Mouse (Mus musculus): ENCODE results near the gene Mplkip. TPM values are rescaled to one million over a fixed set of nuclear protein-coding genes. Genes with fewer than 3 reads are reported as not detected.

Mplkip gene
- polyA plus RNA-seq (2015; fragmentation: Illumina TruSeq; extraction: RNeasy Lipid Tissue Mini Kit (QIAGEN cat#74804); ENCODE audit: low read depth, low replicate concordance) = 19.0 TPM

DNA sequence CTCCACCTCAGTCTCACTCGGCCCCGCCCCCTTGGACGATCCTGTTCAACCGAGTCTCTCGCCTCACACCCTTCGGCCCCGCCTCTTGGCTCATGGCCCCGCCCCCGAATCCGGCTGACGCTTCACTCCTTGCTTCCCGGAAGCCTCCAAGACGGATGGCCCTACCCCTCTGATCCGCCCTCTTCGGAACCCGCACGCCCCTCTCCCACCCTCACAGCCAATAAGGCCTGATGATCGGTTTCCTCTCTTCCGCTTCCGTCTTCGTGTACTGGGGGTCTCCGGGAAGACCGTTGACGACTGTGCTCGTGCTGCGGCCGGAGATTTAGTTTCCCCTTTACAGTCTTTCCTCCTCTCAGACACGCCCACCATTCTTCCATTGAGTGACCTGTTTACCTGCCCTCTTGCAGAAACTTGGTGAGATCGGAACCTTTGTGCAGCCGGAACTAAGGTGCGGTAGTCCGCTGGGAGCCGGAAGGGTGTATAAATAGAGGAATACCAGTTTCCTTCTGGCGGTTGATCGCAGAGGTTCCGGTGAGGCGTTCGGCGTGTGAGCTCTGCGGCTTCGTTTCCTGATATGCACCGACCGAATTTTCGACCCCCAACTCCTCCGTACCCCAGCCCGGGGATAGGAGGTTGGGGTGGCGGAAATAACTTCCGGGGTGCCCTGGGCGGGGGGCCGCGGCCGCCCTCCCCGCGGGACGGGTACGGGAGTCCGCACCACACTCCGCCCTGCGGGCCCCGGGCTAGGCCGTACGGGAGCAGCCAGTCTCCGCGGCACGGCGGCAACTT lies at the start of gene Mplkip, which contains the start of gene Sugct:
Gene Mplkip (plus strand): TSS at position 282 of the 789 bp plus-strand sequence.
Gene Sugct (minus strand): TSS at position 643 of the 789 bp plus-strand sequence.

Other genes with a start within 250 kb of the Mplkip start
- gene Sugct, start 361 bp downstream of the Mplkip start, polyA plus RNA-seq (2015; fragmentation: Illumina TruSeq; extraction: RNeasy Lipid Tissue Mini Kit (QIAGEN cat#74804); ENCODE audit: low read depth, low replicate concordance) = 5.7 TPM
- 30.4 TPM for gene Cdk13, start 109.9 kb downstream of the Mplkip start, polyA plus RNA-seq (2015; fragmentation: Illumina TruSeq; extraction: RNeasy Lipid Tissue Mini Kit (QIAGEN cat#74804); ENCODE audit: low read depth, low replicate concordance)
- gene Rala, start 249.0 kb downstream of the Mplkip start, polyA plus RNA-seq (2015; fragmentation: Illumina TruSeq; extraction: RNeasy Lipid Tissue Mini Kit (QIAGEN cat#74804); ENCODE audit: low read depth, low replicate concordance) = 68.6 TPM